Mouse (Mus musculus) myocyte (in vitro differentiated cells): Measurements from ENCODE around the gene Mrpl53. TPM values are rescaled to one million over a fixed set of nuclear protein-coding genes. Genes with fewer than 3 reads are reported as not detected.

Experiments used
- H3K27me3 ChIP-seq: one replicate; pipeline ENCODE4 v1.6.1; 2011; ENCODE audit not compliant: control insufficient read depth, insufficient read depth, insufficient read length
- H3K36me3 ChIP-seq: one replicate; pipeline ENCODE4 v1.6.1; 2011; ENCODE audit not compliant: control insufficient read depth, insufficient read depth
- H3K4me2 ChIP-seq: one replicate; pipeline ENCODE4 v1.6.1; 2011; ENCODE audit warnings: low read depth, control low read depth
- H3K4me3 ChIP-seq: one replicate; pipeline ENCODE4 v1.5.1; 2011; ENCODE audit warnings: mild to moderate bottlenecking, control low read depth, moderate library complexity
- H3K79me2 ChIP-seq: one replicate; pipeline ENCODE4 v1.6.1; 2011; ENCODE audit not compliant: control insufficient read depth, insufficient read depth
- H3ac ChIP-seq: one replicate; pipeline ENCODE4 v1.6.1; 2011; ENCODE audit not compliant: control insufficient read depth, insufficient read length
- CEBPB ChIP-seq: IDR thresholded peaks from 2 replicates; pipeline ENCODE4 v1.6.1; 2011; ENCODE audit warnings: mild to moderate bottlenecking, moderate library complexity; ENCODE audit not compliant: poor library complexity, insufficient read depth, severe bottlenecking
- E2F4 ChIP-seq: IDR thresholded peaks from one replicate; pipeline ENCODE4 v1.6.1; 2011; ENCODE audit warnings: mild to moderate bottlenecking, control low read depth, moderate library complexity; ENCODE audit not compliant: insufficient read depth
- MAX ChIP-seq: IDR thresholded peaks from one replicate; pipeline ENCODE4 v1.6.1; 2011; ENCODE audit warnings: low read depth, mild to moderate bottlenecking, control low read depth
- MYOD1 ChIP-seq, 3 experiments: IDR thresholded peaks; one replicate each; pipeline ENCODE4 v1.6.1; 2011; ENCODE audit warnings: control low read depth in 2 of 3, low read depth in 2 of 3, mild to moderate bottlenecking in 2 of 3, moderate library complexity in 1 of 3; ENCODE audit not compliant: insufficient read length in 2 of 3, control insufficient read depth in 1 of 3
- MYOG ChIP-seq, 3 experiments: IDR thresholded peaks; one replicate each; pipeline ENCODE4 v1.6.1; 2011; ENCODE audit warnings: control low read depth in 2 of 3, low read depth in 2 of 3, mild to moderate bottlenecking in 2 of 3; ENCODE audit not compliant: insufficient read length in 2 of 3, control insufficient read depth in 1 of 3, insufficient read depth in 1 of 3
- POLR2A ChIP-seq: IDR thresholded peaks from one replicate; pipeline ENCODE4 v1.6.1; 2011; ENCODE audit warnings: low read depth, mild to moderate bottlenecking, control low read depth, moderate library complexity; ENCODE audit not compliant: insufficient read length
- POLR2AphosphoS2 ChIP-seq: IDR thresholded peaks from one replicate; pipeline ENCODE4 v1.6.1; 2011; ENCODE audit warnings: low read depth, control low read depth; ENCODE audit not compliant: insufficient read length
- REST ChIP-seq: IDR thresholded peaks from one replicate; pipeline ENCODE4 v1.6.1; 2011; ENCODE audit warnings: mild to moderate bottlenecking, control low read depth, moderate library complexity; ENCODE audit not compliant: insufficient read depth, insufficient read length
- SRF ChIP-seq: IDR thresholded peaks from one replicate; pipeline ENCODE4 v1.6.1; 2011; ENCODE audit warnings: low read depth; ENCODE audit not compliant: control insufficient read depth, insufficient read length
- TCF12 ChIP-seq: IDR thresholded peaks from one replicate; pipeline ENCODE4 v1.6.1; 2011; ENCODE audit warnings: mild to moderate bottlenecking, control low read depth; ENCODE audit not compliant: poor library complexity, insufficient read depth, severe bottlenecking
- TCF3 ChIP-seq: IDR thresholded peaks from one replicate; pipeline ENCODE4 v1.6.1; 2011; ENCODE audit warnings: low read depth, control low read depth; ENCODE audit not compliant: insufficient read length
- USF1 ChIP-seq: IDR thresholded peaks from one replicate; pipeline ENCODE4 v1.6.1; 2011; ENCODE audit warnings: low read depth, mild to moderate bottlenecking, control low read depth, moderate library complexity
- polyA plus RNA-seq: library from polyadenylated mRNA; unstranded; fragments of >200 nt; fragmentation: generic; extraction: Trizol; gene quantifications from one replicate; pipeline ENCODE4 v1.2.1, GENCODE M21; 2012; ENCODE audit warnings: missing spikeins

Mrpl53 gene
- polyA plus RNA-seq, 1 experiment, result 177 TPM

GRCm38 (mm10) chr6:83134226-83134625 is 25.4 kb downstream of the Mrpl53 start:
- Histone ChIP-seq H3K27me3 (no peaks in the 10 kb centered on the region), H3K36me3 (no peaks in the 10 kb centered on the region), H3ac (no peak overlapping the region), H3K79me2 (peaks cover 19% of the 10 kb centered on the region), H3K4me3 (no peak overlapping the region), H3K4me2 (no peak overlapping the region)
- no peak for TF ChIP-seq MAX
- no peak for TF ChIP-seq TCF12
- TF ChIP-seq TCF3, result no peak
- TF ChIP-seq USF1, result no peak
- TF ChIP-seq E2F4, result no peak
- no peak for TF ChIP-seq POLR2AphosphoS2
- no peak for TF ChIP-seq CEBPB
- TF ChIP-seq MYOG (IDR thresholded peaks at IDR 0.05; ENCODE audit: control insufficient read depth in 1 of 3, insufficient read depth in 1 of 3, insufficient read length in 2 of 3, low read depth in 2 of 3), result no peak
- no peak for TF ChIP-seq POLR2A
- TF ChIP-seq SRF, result no peak
- TF ChIP-seq REST, result no peak
- TF ChIP-seq MYOD1 (IDR thresholded peaks at IDR 0.05; ENCODE audit: control insufficient read depth in 1 of 3, insufficient read length in 2 of 3, low read depth in 2 of 3), result no peak

GRCm38 (mm10) chr6:83134951-83135513 is 26.2 kb downstream of the Mrpl53 start, which contains the start of gene Rtkn:
Gene Rtkn, plus strand, starts transcription at chr6:83135463.
- Histone ChIP-seq H3K36me3 (no peaks in the 10 kb centered on the region), H3ac (peak within 1 kb of the TSS; percentile 52), H3K4me2 (peak within 1 kb of the TSS; percentile 84), H3K4me3 (peak within 1 kb of the TSS; percentile 88), H3K27me3 (no peaks in the 10 kb centered on the region), H3K79me2 (peaks cover 27% of the 10 kb centered on the region)
- no peak for TF ChIP-seq USF1
- TF ChIP-seq CEBPB, result no peak
- TF ChIP-seq SRF, result no peak
- no peak for TF ChIP-seq MAX
- no peak for TF ChIP-seq E2F4
- no peak for TF ChIP-seq TCF3
- no peak for TF ChIP-seq TCF12

GRCm38 (mm10) chr6:83135571-83136161 is 26.8 kb downstream of the Mrpl53 start:
- Histone ChIP-seq H3ac (peak overlapping the region; percentile 52), H3K27me3 (no peaks in the 10 kb centered on the region), H3K4me2 (peak overlapping the region; percentile 84), H3K36me3 (no peaks in the 10 kb centered on the region), H3K4me3 (peak overlapping the region; percentile 88), H3K79me2 (peaks cover 33% of the 10 kb centered on the region)
- no peak for TF ChIP-seq REST
- peak; percentile 70 for TF ChIP-seq POLR2A
- TF ChIP-seq MYOD1 (IDR thresholded peaks at IDR 0.05; ENCODE audit: control insufficient read depth in 1 of 3, insufficient read length in 2 of 3, low read depth in 2 of 3), result peak in 1 of 3 experiments; percentile 62
- TF ChIP-seq POLR2AphosphoS2, result peak; percentile 74
- no peak for TF ChIP-seq USF1
- TF ChIP-seq CEBPB, result no peak
- no peak for TF ChIP-seq E2F4
- no peak for TF ChIP-seq TCF3
- peak in 1 of 3 experiments; percentile 57 for TF ChIP-seq MYOG (IDR thresholded peaks at IDR 0.05; ENCODE audit: control insufficient read depth in 1 of 3, insufficient read depth in 1 of 3, insufficient read length in 2 of 3, low read depth in 2 of 3)
- TF ChIP-seq SRF, result no peak
- no peak for TF ChIP-seq TCF12
- no peak for TF ChIP-seq MAX

GRCm38 (mm10) chr6:83136291-83136880 is 27.5 kb downstream of the Mrpl53 start:
- peak overlapping the region; percentile 84 for H3K4me2 ChIP-seq
- H3K27me3 ChIP-seq, result no peaks in the 10 kb centered on the region
- peaks cover 40% of the 10 kb centered on the region for H3K79me2 ChIP-seq
- no peaks in the 10 kb centered on the region for H3K36me3 ChIP-seq
- peak overlapping the region; percentile 52 for H3ac ChIP-seq
- TF ChIP-seq POLR2A, result peak; percentile 74
- TF ChIP-seq REST, result no peak
- peak; percentile 75 for TF ChIP-seq POLR2AphosphoS2
- H3K4me3 ChIP-seq, result peak overlapping the region; percentile 88
